Mouse (Mus musculus): ENCODE measurements at regions not wholly inside any gene's neighbourhood (a gene's known extent, or its start where the extent isn't known, plus 50 kb on each side); places are given as distances from the start of the nearest gene placed in this dataset.

DNA sequence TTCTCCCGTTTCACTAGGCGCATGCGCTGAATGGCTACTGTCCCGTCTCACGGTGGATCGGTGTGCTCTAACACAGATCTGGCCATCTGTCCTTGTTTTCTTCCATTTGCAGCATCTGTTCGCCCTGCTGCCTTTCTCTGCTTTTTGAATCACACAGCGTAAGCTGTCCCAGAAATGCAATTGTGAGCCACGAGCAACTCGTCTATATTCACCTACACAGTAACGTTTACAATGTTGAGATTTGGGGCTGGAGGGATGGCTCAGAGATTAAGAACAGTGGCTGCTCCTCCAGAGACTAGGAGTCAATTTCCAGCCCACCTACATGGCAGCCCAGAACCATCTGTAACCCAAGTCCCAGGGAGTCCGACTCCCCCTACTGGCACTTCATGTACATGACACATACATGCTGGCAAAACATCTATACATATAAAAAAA is 72.2 kb upstream of the Cnot2 start:
- peak; percentile 36 for DNase-seq (ENCODE audit: low read depth)

GRCm38 (mm10) chr10:116649287-116649686 is 68.0 kb upstream of the Cnot2 start:
- no peak for DNase-seq (ENCODE audit: low read depth)

DNA sequence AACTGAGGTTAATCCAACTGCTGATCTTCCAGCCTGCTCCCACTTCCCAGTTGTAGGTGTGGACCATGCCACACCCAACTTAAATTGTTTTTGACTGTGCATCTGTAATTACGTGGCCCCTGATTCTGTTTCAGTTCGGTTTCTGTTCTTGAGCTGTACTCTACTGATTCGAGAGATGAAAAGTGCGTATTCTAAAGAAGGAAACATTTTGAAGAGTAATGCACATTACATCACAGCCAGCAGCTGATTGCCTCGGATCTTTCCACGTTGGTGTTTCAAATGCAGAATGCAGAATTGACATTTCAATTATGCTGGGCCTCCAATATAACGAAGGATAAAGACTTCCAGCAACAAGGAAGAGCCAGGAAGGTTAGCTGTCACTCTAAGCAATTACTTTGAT is 64.7 kb upstream of the Cnot2 start:
- DNase-seq (ENCODE audit: low read depth) = no peak

DNA sequence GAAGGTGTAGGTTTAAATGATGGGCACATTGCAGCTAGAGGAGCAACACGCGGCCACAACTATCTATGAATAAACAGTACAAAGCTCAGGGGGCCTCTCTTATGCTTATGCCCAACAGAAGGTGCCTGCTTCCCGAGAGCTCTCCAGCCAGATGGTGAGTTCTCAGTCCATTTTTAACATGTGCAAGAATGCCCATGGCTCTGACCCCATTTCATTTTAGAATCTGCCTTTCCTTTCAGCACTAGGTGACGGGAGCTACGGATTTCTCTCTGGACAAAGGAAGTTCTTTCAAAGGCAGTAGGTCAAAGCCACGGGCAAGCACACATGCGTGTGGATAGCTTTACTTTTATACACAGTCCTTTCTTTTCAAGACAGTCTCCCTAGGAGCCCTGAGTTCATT is 64.3 kb upstream of the Cnot2 start:
- DNase-seq (ENCODE audit: low read depth) = no peak

GRCm38 (mm10) chr10:116645108-116645507 is 63.8 kb upstream of the Cnot2 start:
- no peak for DNase-seq (ENCODE audit: low read depth)

All from NIH3T3 (cell line).